Mouse (Mus musculus): Measurements from ENCODE around the gene Zfhx2. TPM values are rescaled to one million over a fixed set of nuclear protein-coding genes. Genes with fewer than 3 reads are reported as not detected.

Gene Zfhx2
- polyA plus RNA-seq, 1 experiment from 2014 or later = 3.8 TPM

DNA sequence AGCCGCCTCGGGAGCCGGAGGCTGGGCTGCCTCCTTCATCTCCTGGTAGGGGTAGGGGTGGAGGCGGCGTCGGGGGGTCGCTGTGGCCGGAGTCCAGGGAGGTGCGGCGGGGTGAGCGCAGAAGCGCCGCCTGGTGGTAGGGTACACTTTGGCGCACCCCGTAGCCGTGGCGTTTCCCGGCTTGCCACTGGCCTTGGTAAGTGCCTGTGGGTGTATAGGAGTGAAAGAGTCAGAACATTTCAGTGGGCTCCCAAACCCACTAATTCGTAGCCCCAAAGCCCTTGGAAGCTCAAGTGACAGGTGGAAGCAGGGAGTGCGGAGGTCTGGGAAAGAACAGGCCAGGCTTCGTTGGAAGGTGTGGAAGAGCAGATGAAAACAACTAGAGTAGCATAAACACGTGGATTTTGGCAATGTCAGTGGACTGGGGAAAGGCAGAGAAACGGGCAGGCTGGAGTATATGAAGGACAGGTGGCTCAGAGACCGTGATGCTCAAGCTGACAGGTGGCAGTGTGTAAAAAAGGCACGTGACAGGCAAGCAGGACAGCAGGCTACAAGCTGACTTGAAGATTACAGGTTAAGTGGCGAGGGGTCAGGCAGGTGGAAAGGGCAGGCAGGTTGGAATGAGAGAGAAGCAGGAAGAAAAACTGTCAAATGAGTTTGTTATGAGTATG is 22.0 kb upstream of the Zfhx2 start:
- peak overlapping the region; percentile 75 for H3K4me3 ChIP-seq
- 7% methylated on average over 26 of the region's 26 CpGs for WGBS
- peaks cover 40% of the 10 kb centered on the region for H3K4me1 ChIP-seq
- DNase-seq (ENCODE audit: low spot score) = no peak
- H3K36me3 ChIP-seq = no peaks in the 10 kb centered on the region
- H3K27ac ChIP-seq = no peak overlapping the region
- peaks cover 93% of the 10 kb centered on the region for H3K27me3 ChIP-seq (ENCODE audit: insufficient read depth, poor library complexity, severe bottlenecking)
- H3K9me3 ChIP-seq = no peaks in the 10 kb centered on the region

DNA sequence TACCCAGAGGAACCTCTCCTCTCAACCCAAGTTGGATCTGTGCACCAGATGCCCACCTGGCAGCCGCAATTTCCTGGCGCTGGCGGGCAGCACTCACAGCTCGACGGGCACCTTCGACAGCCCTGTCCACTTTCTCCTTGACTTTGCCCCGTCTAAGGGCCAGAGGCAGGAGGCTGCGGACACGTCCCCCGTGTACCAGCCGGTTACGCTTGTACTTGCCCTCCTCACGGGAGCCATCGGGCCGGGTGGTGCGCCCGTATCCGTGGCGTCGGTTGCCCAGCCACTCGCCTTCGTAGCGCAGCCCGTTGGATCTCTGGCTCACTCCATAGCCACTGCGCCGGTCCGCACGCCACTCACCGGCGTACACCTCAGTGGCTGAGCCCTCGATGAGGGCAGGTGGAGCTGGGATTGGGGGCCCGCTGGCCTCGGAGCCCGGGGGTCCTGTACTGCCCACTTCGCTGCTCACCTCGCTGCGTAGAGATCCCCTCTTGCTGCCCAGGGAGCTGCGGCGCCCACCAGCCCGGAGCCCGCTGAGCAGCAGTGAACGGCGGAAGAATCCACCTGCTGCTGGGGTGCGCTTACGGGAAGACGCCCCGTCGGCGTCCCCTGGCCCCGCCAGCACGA is 21.3 kb upstream of the Zfhx2 start:
- no peak for DNase-seq (ENCODE audit: low spot score)
- H3K4me1 ChIP-seq = peaks cover 44% of the 10 kb centered on the region
- no peak overlapping the region; the same call in 1 of the 2 replicates for H3K27ac ChIP-seq
- no peaks in the 10 kb centered on the region for H3K36me3 ChIP-seq
- H3K27me3 ChIP-seq (ENCODE audit: insufficient read depth, poor library complexity, severe bottlenecking) = peaks cover 98% of the 10 kb centered on the region
- no peaks in the 10 kb centered on the region for H3K9me3 ChIP-seq
- peak overlapping the region; percentile 75 for H3K4me3 ChIP-seq
- WGBS = 59% methylated on average over 51 of the region's 51 CpGs

DNA sequence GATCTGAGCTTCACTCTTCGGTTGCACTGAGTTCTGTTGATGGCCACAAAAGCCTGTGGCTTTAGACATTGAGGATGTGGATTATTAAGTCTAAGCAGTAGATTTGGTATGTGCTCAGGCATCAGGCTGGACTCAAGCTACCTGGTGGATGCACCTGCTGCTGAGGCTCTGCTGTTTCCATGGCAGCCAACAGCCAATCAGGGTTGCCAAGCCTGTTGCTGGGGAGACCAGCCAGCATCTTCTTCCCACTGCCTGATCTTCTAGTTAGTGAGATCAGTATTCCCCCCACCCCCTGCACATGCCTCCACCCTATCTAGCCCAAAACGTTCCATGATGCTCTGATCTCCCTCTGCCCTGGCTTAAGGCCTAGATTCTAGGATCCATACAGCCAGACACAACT is 19.6 kb upstream of the Zfhx2 start:
- DNase-seq (ENCODE audit: low spot score) = no peak
- Histone ChIP-seq H3K27ac (no peak overlapping the region), H3K27me3 (ENCODE audit: insufficient read depth, poor library complexity, severe bottlenecking) (peaks cover 98% of the 10 kb centered on the region), H3K4me3 (no peak overlapping the region), H3K4me1 (peaks cover 45% of the 10 kb centered on the region), H3K9me3 (no peaks in the 10 kb centered on the region), H3K36me3 (no peaks in the 10 kb centered on the region)
- WGBS = 87% methylated on average over 2 of the region's 2 CpGs

GRCm38 (mm10) chr14:55110076-55110475 is 18.0 kb upstream of the Zfhx2 start:
- 26% methylated on average over 9 of the region's 9 CpGs for WGBS
- H3K9me3 ChIP-seq = no peaks in the 10 kb centered on the region
- peaks cover 81% of the 10 kb centered on the region for H3K27me3 ChIP-seq (ENCODE audit: insufficient read depth, poor library complexity, severe bottlenecking)
- H3K4me1 ChIP-seq = peaks cover 41% of the 10 kb centered on the region
- no peaks in the 10 kb centered on the region for H3K36me3 ChIP-seq
- H3K4me3 ChIP-seq = no peak overlapping the region
- H3K27ac ChIP-seq = no peak overlapping the region
- no peak for DNase-seq (ENCODE audit: low spot score)

- H3K27me3 ChIP-seq (ENCODE audit: insufficient read depth, poor library complexity, severe bottlenecking) = peaks cover 76% of the 10 kb centered on the region
- H3K9me3 ChIP-seq = no peaks in the 10 kb centered on the region
- DNase-seq (ENCODE audit: low spot score) = no peak
- WGBS = 15% methylated on average over 21 of the region's 21 CpGs
- H3K36me3 ChIP-seq = no peaks in the 10 kb centered on the region
- H3K4me3 ChIP-seq = no peak overlapping the region
- peaks cover 36% of the 10 kb centered on the region for H3K4me1 ChIP-seq
- no peak overlapping the region for H3K27ac ChIP-seq
Measured at GRCm38 (mm10) chr14:55109048-55109873, 17.1 kb upstream of the Zfhx2 start.

DNA sequence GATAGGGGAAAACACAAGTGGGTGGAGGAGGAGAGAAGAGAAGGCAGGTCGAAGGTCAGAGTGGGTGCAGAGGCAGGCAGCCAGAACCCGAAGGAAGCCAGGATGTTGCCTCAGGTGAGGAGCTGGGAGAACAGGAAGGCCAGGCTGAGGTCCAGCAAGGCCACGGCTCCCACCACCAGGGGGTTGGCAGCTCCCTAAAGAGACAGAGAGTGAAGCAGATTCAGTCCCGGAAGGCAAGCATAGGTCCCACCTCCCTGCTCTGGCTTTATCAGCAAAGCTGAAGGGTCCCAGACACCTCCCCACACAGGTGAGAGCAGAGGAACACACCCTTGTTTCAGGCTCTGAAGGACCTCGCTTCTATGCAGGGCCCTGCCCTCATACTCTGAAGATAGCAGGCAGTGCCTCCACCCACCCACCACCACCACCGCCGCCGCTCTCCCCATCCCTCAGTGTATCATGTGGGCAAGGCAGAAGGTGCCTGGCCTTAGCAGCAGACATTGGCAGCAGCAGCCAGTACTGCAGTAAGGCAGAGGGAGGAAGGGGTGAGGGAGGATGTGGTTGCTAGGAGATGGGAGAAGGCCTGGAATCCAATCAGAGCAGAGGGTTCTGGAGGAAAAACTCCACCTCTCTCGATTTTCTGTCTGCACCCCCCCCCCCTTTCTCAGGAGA is 16.2 kb upstream of the Zfhx2 start:
- Histone ChIP-seq H3K4me3 (no peak overlapping the region), H3K4me1 (peaks cover 29% of the 10 kb centered on the region), H3K36me3 (peaks cover 2% of the 10 kb centered on the region; the same call in 1 of the 2 replicates), H3K9me3 (no peaks in the 10 kb centered on the region), H3K27me3 (ENCODE audit: insufficient read depth, poor library complexity, severe bottlenecking) (peaks cover 76% of the 10 kb centered on the region), H3K27ac (no peak overlapping the region)
- 43% methylated on average over 9 of the region's 9 CpGs for WGBS
- DNase-seq (ENCODE audit: low spot score) = no peak

GRCm38 (mm10) chr14:55106990-55107389 is 14.9 kb upstream of the Zfhx2 start:
- no peaks in the 10 kb centered on the region for H3K9me3 ChIP-seq
- no peak for DNase-seq (ENCODE audit: low spot score)
- peaks cover 13% of the 10 kb centered on the region; the same call in 1 of the 2 replicates for H3K36me3 ChIP-seq
- WGBS = 76% methylated on average over 8 of the region's 8 CpGs
- H3K4me3 ChIP-seq = no peak overlapping the region
- H3K4me1 ChIP-seq = peaks cover 29% of the 10 kb centered on the region
- H3K27ac ChIP-seq = no peak overlapping the region
- H3K27me3 ChIP-seq (ENCODE audit: insufficient read depth, poor library complexity, severe bottlenecking) = peaks cover 73% of the 10 kb centered on the region

GRCm38 (mm10) chr14:55105836-55106809 is 14.0 kb upstream of the Zfhx2 start, which contains the start of gene Ap1g2:
TSS of gene Ap1g2 (minus strand) at chr14:55106593.
- peaks cover 64% of the 10 kb centered on the region for H3K27me3 ChIP-seq (ENCODE audit: insufficient read depth, poor library complexity, severe bottlenecking)

DNA sequence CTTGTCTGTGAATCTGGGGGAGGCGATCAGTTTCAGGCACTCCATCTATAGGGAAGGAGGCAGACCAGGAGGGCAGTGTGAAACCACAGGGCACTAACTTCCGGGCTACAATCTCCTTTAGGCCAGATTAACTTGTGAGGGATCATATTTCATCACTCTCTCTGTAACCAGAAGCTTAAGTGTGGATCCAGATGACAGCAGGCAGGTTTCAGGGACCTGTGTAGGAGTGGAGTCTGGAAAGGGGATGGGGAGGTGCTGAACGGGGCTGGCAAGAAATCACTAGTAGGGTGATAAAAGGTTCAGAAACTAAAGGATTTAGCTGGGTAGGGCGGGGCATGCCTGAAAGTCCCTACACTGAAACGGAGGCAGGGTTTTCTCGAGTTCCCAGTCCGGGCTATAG is 13.3 kb upstream of the Zfhx2 start:
- peak overlapping the region; percentile 86 for H3K27ac ChIP-seq
- WGBS = 3% methylated on average over 7 of the region's 7 CpGs

More at GRCm38 (mm10) chr14:55105836-55106809, 14.0 kb upstream of the Zfhx2 start, which contains the start of gene Ap1g2:
- Histone ChIP-seq H3K36me3 (peaks cover 13% of the 10 kb centered on the region; the same call in 1 of the 2 replicates), H3K4me1 (peaks cover 32% of the 10 kb centered on the region), H3K9me3 (no peaks in the 10 kb centered on the region), H3K27ac (peak within 1 kb of the TSS; percentile 86), H3K4me3 (peak within 1 kb of the TSS; percentile 69)
- DNase-seq (ENCODE audit: low spot score) = peak; percentile 94
- WGBS = under 1% methylated on average over 39 of the region's 39 CpGs

DNA sequence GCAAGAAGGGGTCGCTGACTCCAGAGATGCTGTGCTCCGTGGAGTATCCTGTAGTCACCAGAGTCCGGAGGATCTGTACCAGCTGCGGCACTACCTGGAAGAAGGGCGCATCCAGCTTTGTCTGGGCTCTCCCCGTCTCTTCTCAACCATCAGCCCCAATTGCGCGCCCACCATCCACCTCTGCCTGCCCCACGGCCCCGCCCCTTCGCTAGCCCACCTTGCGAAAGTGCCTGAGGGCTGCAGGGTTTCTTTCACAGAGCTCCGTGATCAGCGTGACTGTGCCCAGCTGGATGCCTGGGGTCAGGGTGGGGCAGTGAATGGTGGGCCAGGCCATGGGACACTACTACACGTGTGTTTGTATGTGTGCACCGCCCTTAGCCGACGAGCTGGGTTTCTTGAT is 12.2 kb upstream of the Zfhx2 start:
- Histone ChIP-seq H3K27me3 (ENCODE audit: insufficient read depth, poor library complexity, severe bottlenecking) (peaks cover 47% of the 10 kb centered on the region), H3K27ac (no peak overlapping the region), H3K4me1 (peaks cover 32% of the 10 kb centered on the region), H3K36me3 (peaks cover 13% of the 10 kb centered on the region; the same call in 1 of the 2 replicates), H3K4me3 (no peak overlapping the region), H3K9me3 (no peaks in the 10 kb centered on the region)
- WGBS = 81% methylated on average over 18 of the region's 18 CpGs
- no peak for DNase-seq (ENCODE audit: low spot score)

More for the DNA sequence above, 13.3 kb upstream of the Zfhx2 start:
- Histone ChIP-seq H3K9me3 (no peaks in the 10 kb centered on the region), H3K27me3 (ENCODE audit: insufficient read depth, poor library complexity, severe bottlenecking) (peaks cover 57% of the 10 kb centered on the region), H3K4me3 (peak overlapping the region; percentile 69), H3K4me1 (peaks cover 34% of the 10 kb centered on the region), H3K36me3 (peaks cover 13% of the 10 kb centered on the region; the same call in 1 of the 2 replicates)
- no peak for DNase-seq (ENCODE audit: low spot score)

DNA sequence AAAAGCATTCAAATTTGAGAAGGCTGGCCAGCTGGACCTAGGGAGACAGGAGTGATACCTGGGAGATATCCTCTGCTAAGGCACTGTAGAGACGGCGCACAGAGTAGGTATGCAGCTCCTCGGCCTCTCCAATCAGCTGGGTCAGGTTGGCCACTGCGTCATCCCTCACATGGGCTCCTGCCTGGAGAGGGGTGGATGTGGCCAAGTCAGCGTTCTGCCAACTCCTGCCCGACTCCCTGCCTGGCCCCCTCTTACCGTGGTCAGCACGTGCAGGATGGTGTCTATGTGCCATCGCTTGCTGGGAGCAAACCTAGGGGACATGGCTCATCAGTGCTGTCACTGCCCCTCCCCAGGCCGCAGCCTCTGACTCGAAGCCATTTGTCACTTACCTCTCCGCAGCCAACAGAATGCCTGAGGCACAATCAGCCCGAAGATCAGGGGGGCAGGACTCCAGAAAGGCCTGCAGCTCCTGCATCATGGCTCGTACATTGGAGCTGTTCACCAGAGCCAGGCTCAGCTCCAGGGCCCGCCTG is 10.2 kb upstream of the Zfhx2 start:
- no peaks in the 10 kb centered on the region for H3K9me3 ChIP-seq
- peaks cover 26% of the 10 kb centered on the region for H3K27me3 ChIP-seq (ENCODE audit: insufficient read depth, poor library complexity, severe bottlenecking)
- peaks cover 26% of the 10 kb centered on the region for H3K4me1 ChIP-seq
- 76% methylated on average over 15 of the region's 15 CpGs for WGBS
- no peak overlapping the region for H3K4me3 ChIP-seq
- DNase-seq (ENCODE audit: low spot score) = no peak
- no peak overlapping the region for H3K27ac ChIP-seq
- H3K36me3 ChIP-seq = peaks cover 30% of the 10 kb centered on the region
